Mouse (Mus musculus) intestine, embryonic 15.5 days (tissue): ENCODE data around the gene Tmem266. TPM values are rescaled to one million over a fixed set of nuclear protein-coding genes. Genes with fewer than 3 reads are reported as not detected.

ENCODE experiments used
- ATAC-seq: fragments of 200-750 bp; cut with Nextera tagmentation; 2 replicates; pipeline ENCODE4 v1.8.0; 2017; ENCODE audit warnings: moderate TSS enrichment, moderate library complexity
- H3K27ac ChIP-seq: fragments of 300-500 bp; sonication (generic); 2 replicates; pipeline ENCODE4 v1.5.1; 2015; ENCODE audit warnings: mild to moderate bottlenecking, inconsistent platforms
- H3K27me3 ChIP-seq: fragments of 300-500 bp; sonication (generic); replicated peaks from 2 replicates; pipeline ENCODE4 v1.6.1; 2015; ENCODE audit warnings: inconsistent platforms
- H3K36me3 ChIP-seq: fragments of 300-500 bp; sonication (generic); 2 replicates; pipeline ENCODE4 v1.6.1; 2015; ENCODE audit warnings: inconsistent platforms
- H3K4me1 ChIP-seq: fragments of 300-500 bp; sonication (generic); replicated peaks from 2 replicates; pipeline ENCODE4 v1.6.1; 2015; ENCODE audit warnings: inconsistent platforms
- H3K4me2 ChIP-seq: fragments of 300-500 bp; sonication (generic); replicated peaks from 2 replicates; pipeline ENCODE4 v1.6.1; 2015; ENCODE audit warnings: mild to moderate bottlenecking, inconsistent platforms
- H3K4me3 ChIP-seq: fragments of 300-500 bp; sonication (generic); replicated peaks from 2 replicates; pipeline ENCODE4 v1.5.1; 2015; ENCODE audit warnings: inconsistent platforms
- H3K9ac ChIP-seq: fragments of 300-500 bp; sonication (generic); 2 replicates; pipeline ENCODE4 v1.6.1; 2015; ENCODE audit warnings: inconsistent platforms
- H3K9me3 ChIP-seq: fragments of 300-500 bp; sonication (generic); 2 replicates; pipeline ENCODE4 v1.6.1; 2016; ENCODE audit warnings: inconsistent platforms
- WGBS: fragments of 180-500 bp; shearing (Covaris S2); methylation state at CpG from one replicate; pipeline ENCODE4 v1.1.7; 2015; 5-methylcytosine and 5-hydroxymethylcytosine counted together
- polyA plus RNA-seq: library from polyadenylated mRNA; unstranded; fragments of >200 nt; fragmentation: Nextera tagmentation; extraction: Ambion mirVana; gene quantifications from 2 replicates; pipeline ENCODE4 v1.2.1, GENCODE M21; 2015

The Tmem266 gene
- polyA plus RNA-seq, 1 experiment from 2014 or later, result 1.3 TPM

GRCm38 (mm10) chr9:55313619-55314261 is 13.0 kb upstream of the Tmem266 start:
- Histone ChIP-seq H3K9me3 (no peaks in the 10 kb centered on the region), H3K4me1 (no peaks in the 10 kb centered on the region), H3K27ac (no peak overlapping the region), H3K4me3 (no peak overlapping the region), H3K4me2 (no peak overlapping the region), H3K27me3 (no peaks in the 10 kb centered on the region; the same call in 1 of the 2 replicates), H3K36me3 (no peaks in the 10 kb centered on the region), H3K9ac (no peak overlapping the region)
- WGBS, result 61% methylated on average over 12 of the region's 12 CpGs
- ATAC-seq, result no peak

GRCm38 (mm10) chr9:55322641-55323040 is 4.1 kb upstream of the Tmem266 start:
- 46% methylated on average over 1 of the region's 1 CpGs for WGBS
- no peak for ATAC-seq
- Histone ChIP-seq H3K27ac (no peak overlapping the region), H3K4me1 (peaks cover 4% of the 10 kb centered on the region; the same call in 1 of the 2 replicates), H3K4me2 (no peak overlapping the region), H3K9ac (no peak overlapping the region), H3K4me3 (no peak overlapping the region), H3K9me3 (no peaks in the 10 kb centered on the region), H3K36me3 (no peaks in the 10 kb centered on the region), H3K27me3 (peaks cover 6% of the 10 kb centered on the region; the same call in 1 of the 2 replicates)

GRCm38 (mm10) chr9:55324085-55324484 is 2.6 kb upstream of the Tmem266 start:
- Histone ChIP-seq H3K4me2 (no peak overlapping the region), H3K27me3 (peaks cover 14% of the 10 kb centered on the region), H3K36me3 (no peaks in the 10 kb centered on the region), H3K4me1 (peaks cover 4% of the 10 kb centered on the region; the same call in 1 of the 2 replicates), H3K4me3 (no peak overlapping the region), H3K9ac (no peak overlapping the region), H3K9me3 (no peaks in the 10 kb centered on the region), H3K27ac (no peak overlapping the region)
- ATAC-seq, result no peak
- 52% methylated on average over 8 of the region's 8 CpGs for WGBS

- H3K27me3 ChIP-seq, result peaks cover 14% of the 10 kb centered on the region
- H3K9ac ChIP-seq, result no peak overlapping the region
- no peak overlapping the region for H3K4me2 ChIP-seq
- peaks cover 4% of the 10 kb centered on the region; the same call in 1 of the 2 replicates for H3K4me1 ChIP-seq
- 58% methylated on average over 10 of the region's 10 CpGs for WGBS
- H3K36me3 ChIP-seq, result no peaks in the 10 kb centered on the region
- H3K27ac ChIP-seq, result no peak overlapping the region
- no peak overlapping the region for H3K4me3 ChIP-seq
- no peaks in the 10 kb centered on the region for H3K9me3 ChIP-seq
- no peak for ATAC-seq
Measured at GRCm38 (mm10) chr9:55324516-55324915, 2.2 kb upstream of the Tmem266 start.

GRCm38 (mm10) chr9:55325061-55325460 is 1.7 kb upstream of the Tmem266 start:
- ATAC-seq, result no peak
- Histone ChIP-seq H3K36me3 (no peaks in the 10 kb centered on the region), H3K27ac (no peak overlapping the region), H3K9me3 (no peaks in the 10 kb centered on the region), H3K4me2 (no peak overlapping the region), H3K27me3 (peaks cover 14% of the 10 kb centered on the region), H3K4me3 (no peak overlapping the region), H3K4me1 (peaks cover 4% of the 10 kb centered on the region; the same call in 1 of the 2 replicates), H3K9ac (no peak overlapping the region)
- WGBS, result 29% methylated on average over 1 of the region's 1 CpGs

GRCm38 (mm10) chr9:55325564-55326514 is 874 bp upstream of the Tmem266 start:
- Histone ChIP-seq H3K4me1 (peaks cover 4% of the 10 kb centered on the region; the same call in 1 of the 2 replicates), H3K36me3 (no peaks in the 10 kb centered on the region), H3K9me3 (no peaks in the 10 kb centered on the region), H3K27me3 (peaks cover 19% of the 10 kb centered on the region), H3K4me3 (peak overlapping the region; percentile 78), H3K27ac (no peak overlapping the region), H3K9ac (peak overlapping the region; percentile 71), H3K4me2 (peak overlapping the region; percentile 91)
- WGBS, result 18% methylated on average over 18 of the region's 18 CpGs
- ATAC-seq, result peak; percentile 39; the same call in 1 of the 2 replicates

GRCm38 (mm10) chr9:55327234-55327615 is 512 bp downstream of the Tmem266 start:
- peak overlapping the region; percentile 71 for H3K9ac ChIP-seq
- no peaks in the 10 kb centered on the region for H3K36me3 ChIP-seq
- ATAC-seq, result peak; percentile 24
- peaks cover 4% of the 10 kb centered on the region; the same call in 1 of the 2 replicates for H3K4me1 ChIP-seq
- H3K9me3 ChIP-seq, result no peaks in the 10 kb centered on the region
- H3K4me3 ChIP-seq, result peak overlapping the region; percentile 78
- no peak overlapping the region for H3K27ac ChIP-seq
- peak overlapping the region; percentile 91 for H3K4me2 ChIP-seq
- peaks cover 20% of the 10 kb centered on the region for H3K27me3 ChIP-seq
- 3% methylated on average over 13 of the region's 13 CpGs for WGBS

- ATAC-seq, result no peak
- Histone ChIP-seq H3K27ac (no peak overlapping the region), H3K4me3 (no peak overlapping the region), H3K9ac (no peak overlapping the region), H3K9me3 (no peaks in the 10 kb centered on the region), H3K27me3 (peaks cover 20% of the 10 kb centered on the region), H3K36me3 (no peaks in the 10 kb centered on the region), H3K4me2 (no peak overlapping the region), H3K4me1 (peaks cover 4% of the 10 kb centered on the region; the same call in 1 of the 2 replicates)
- 38% methylated on average over 14 of the region's 14 CpGs for WGBS
Measured at GRCm38 (mm10) chr9:55328151-55328918, 1.6 kb downstream of the Tmem266 start.

- no peak overlapping the region for H3K9ac ChIP-seq
- peaks cover 4% of the 10 kb centered on the region; the same call in 1 of the 2 replicates for H3K4me1 ChIP-seq
- no peak overlapping the region for H3K4me3 ChIP-seq
- no peak overlapping the region for H3K4me2 ChIP-seq
- no peaks in the 10 kb centered on the region for H3K36me3 ChIP-seq
- no peaks in the 10 kb centered on the region for H3K9me3 ChIP-seq
- H3K27me3 ChIP-seq, result peaks cover 20% of the 10 kb centered on the region
- WGBS, result 73% methylated on average over 6 of the region's 6 CpGs
- ATAC-seq, result no peak
- H3K27ac ChIP-seq, result no peak overlapping the region
Measured at GRCm38 (mm10) chr9:55329401-55329800, 2.7 kb downstream of the Tmem266 start.

GRCm38 (mm10) chr9:55332476-55332875 is 5.8 kb downstream of the Tmem266 start:
- Histone ChIP-seq H3K36me3 (no peaks in the 10 kb centered on the region), H3K4me2 (no peak overlapping the region), H3K27me3 (peaks cover 14% of the 10 kb centered on the region), H3K27ac (no peak overlapping the region), H3K9me3 (no peaks in the 10 kb centered on the region), H3K4me3 (no peak overlapping the region), H3K9ac (no peak overlapping the region), H3K4me1 (no peaks in the 10 kb centered on the region)
- ATAC-seq, result no peak
- WGBS, result 40% methylated on average over 5 of the region's 5 CpGs

GRCm38 (mm10) chr9:55332949-55333348 is 6.2 kb downstream of the Tmem266 start:
- Histone ChIP-seq H3K27me3 (peaks cover 12% of the 10 kb centered on the region), H3K9ac (no peak overlapping the region), H3K4me2 (no peak overlapping the region), H3K27ac (no peak overlapping the region), H3K9me3 (no peaks in the 10 kb centered on the region), H3K36me3 (no peaks in the 10 kb centered on the region), H3K4me1 (no peaks in the 10 kb centered on the region), H3K4me3 (no peak overlapping the region)
- WGBS, result 40% methylated on average over 7 of the region's 7 CpGs
- no peak for ATAC-seq

- WGBS, result 82% methylated on average over 7 of the region's 7 CpGs
- H3K27ac ChIP-seq, result no peak overlapping the region
- H3K27me3 ChIP-seq, result no peaks in the 10 kb centered on the region
- ATAC-seq, result no peak
- H3K4me3 ChIP-seq, result no peak overlapping the region
- H3K9ac ChIP-seq, result no peak overlapping the region
- H3K9me3 ChIP-seq, result no peaks in the 10 kb centered on the region
- H3K4me2 ChIP-seq, result no peak overlapping the region
- H3K36me3 ChIP-seq, result no peaks in the 10 kb centered on the region
- no peaks in the 10 kb centered on the region for H3K4me1 ChIP-seq
Measured at GRCm38 (mm10) chr9:55344165-55344564, 17.5 kb downstream of the Tmem266 start.
